Mouse (Mus musculus) adrenal gland, adult (tissue): ENCODE data around the gene Ifrd2.
"Not testable (repeated sequence)": the region's sequence is repeated elsewhere in the genome, so short reads cannot be mapped to it uniquely, and the experiment has no call there.

Experiments used
- DNase-seq, 2 experiments: peaks; one replicate each; pipeline ENCODE4 v3.0.0; 2022 to 2023; ENCODE audit warnings: low spot score in 1 of 2; ENCODE audit not compliant: inconsistent age in 2 of 2

Ifrd2 gene

GRCm38 (mm10) chr9:107572327-107572662 is 15.1 kb upstream of the Ifrd2 start:
- DNase-seq, result no peak

- not testable (repeated sequence) for DNase-seq
Observed at GRCm38 (mm10) chr9:107573774-107574173, 13.7 kb upstream of the Ifrd2 start.

GRCm38 (mm10) chr9:107575579-107576356 is 11.7 kb upstream of the Ifrd2 start:
- DNase-seq, result no peak

- peak; percentile 83 to 95 for DNase-seq
Observed at GRCm38 (mm10) chr9:107576357-107577107, 10.9 kb upstream of the Ifrd2 start, which contains the start of gene Hyal1. Hyal1 (plus strand) TSS chr9:107576927.

- DNase-seq, result peak in 1 of 2 experiments; percentile 62
Observed at GRCm38 (mm10) chr9:107577871-107578270, 9.6 kb upstream of the Ifrd2 start.

- DNase-seq, result no peak
Observed at GRCm38 (mm10) chr9:107578587-107578986, 8.9 kb upstream of the Ifrd2 start, which contains the start of gene Naa80. Naa80 (plus strand) TSS chr9:107578887.

GRCm38 (mm10) chr9:107579023-107579900 is 8.2 kb upstream of the Ifrd2 start:
- DNase-seq, result peak; percentile 54 to 78

GRCm38 (mm10) chr9:107580501-107581317 is 6.7 kb upstream of the Ifrd2 start, which contains the start of gene Hyal3:
Hyal3 (plus strand) TSS chr9:107580818.
- DNase-seq, result peak; percentile 94 to 97

- no peak for DNase-seq
Observed at GRCm38 (mm10) chr9:107581584-107581983, 5.9 kb upstream of the Ifrd2 start.

GRCm38 (mm10) chr9:107582509-107583062 is 4.9 kb upstream of the Ifrd2 start:
- peak in 1 of 2 experiments; percentile 69 for DNase-seq

GRCm38 (mm10) chr9:107583174-107583573 is 4.3 kb upstream of the Ifrd2 start:
- peak in 1 of 2 experiments; percentile 54 for DNase-seq

GRCm38 (mm10) chr9:107586504-107586903 is 938 bp upstream of the Ifrd2 start:
- DNase-seq, result no peak

- no peak for DNase-seq
Observed at GRCm38 (mm10) chr9:107587833-107588639, 594 bp downstream of the Ifrd2 start.

- DNase-seq, result peak in 1 of 2 experiments; percentile 56
Observed at GRCm38 (mm10) chr9:107590058-107590772, 2.8 kb downstream of the Ifrd2 start.

GRCm38 (mm10) chr9:107590773-107591060 is 3.3 kb downstream of the Ifrd2 start:
- DNase-seq, result no peak

- DNase-seq, result no peak
Observed at GRCm38 (mm10) chr9:107593101-107593976, 5.9 kb downstream of the Ifrd2 start.

GRCm38 (mm10) chr9:107594281-107595062 is 7.0 kb downstream of the Ifrd2 start:
- DNase-seq, result no peak
